ENCODE assay signal across 9 mouse cellular contexts in the genomic region with DNA sequence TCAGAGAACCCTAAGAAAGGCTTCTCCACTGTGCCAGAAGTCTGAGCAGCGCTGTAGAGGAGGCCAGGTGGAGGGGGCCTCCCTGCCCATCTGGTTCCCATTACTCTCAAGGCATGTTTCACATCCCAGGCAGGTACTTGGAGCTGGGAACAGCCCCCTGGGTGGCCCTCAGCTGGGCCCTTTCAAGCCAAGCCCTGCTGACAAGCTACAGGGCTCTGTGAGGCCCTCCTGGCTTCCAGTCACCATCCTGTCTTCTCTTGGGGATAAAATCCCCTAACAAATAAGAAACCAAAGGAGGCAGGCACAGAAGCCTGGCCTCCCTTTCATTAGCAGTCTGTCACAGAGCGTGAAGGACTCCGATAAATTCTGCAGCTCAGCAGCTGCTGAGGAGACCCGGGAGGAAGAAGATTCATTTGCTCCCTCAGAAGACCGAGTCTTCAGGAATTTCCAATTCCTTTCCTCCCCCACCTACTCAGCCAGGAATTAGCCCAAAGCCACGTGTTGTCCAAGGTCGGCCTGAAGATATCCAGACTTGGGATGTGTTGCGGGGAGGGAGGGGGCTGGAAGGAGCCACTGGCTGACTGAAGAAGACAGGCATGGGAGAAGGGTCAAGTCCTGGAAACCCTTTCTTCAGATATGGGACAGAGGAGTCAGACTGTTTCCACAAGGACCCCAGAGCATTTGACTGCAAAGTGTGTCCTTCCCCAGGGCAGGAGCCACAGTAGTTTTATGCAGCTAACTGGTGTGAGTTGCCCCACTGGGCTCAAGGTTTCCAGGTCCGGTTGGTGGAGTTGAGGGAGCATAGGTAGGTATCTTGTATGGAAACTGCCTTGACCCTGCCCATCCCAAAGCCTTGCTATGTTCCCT.
DNase-seq lines count a peak whose midpoint lies in the region; ATAC-seq and TF ChIP-seq lines count a peak whose summit lies in the region.
"Had no signal": no experiment of that assay in that cellular context is flagged by ENCODE, and none has a peak within 500 bp of the region (broad histone marks: within the 10 kb centered on the region; RNA-seq: fewer than 3 reads in every experiment).

No protein-coding gene starts in this region.

- no peak overlapping the region for H3K4me2 ChIP-seq in liver, embryonic 11.5 days
- H3K4me2 ChIP-seq in forebrain, embryonic 13.5 days: no peak overlapping the region
- H3K4me2 ChIP-seq in limb, embryonic 15.5 days: no peak overlapping the region
- H3K4me2 ChIP-seq in stomach, postnatal 0 days (replicated peaks; ENCODE audit: low read depth): no peak overlapping the region

- H3K4me1 ChIP-seq in liver, embryonic 11.5 days (replicated peaks; ENCODE audit: control insufficient read depth, insufficient read depth, low read length): peaks cover 2% of the 10 kb centered on the region; the same call in 1 of the 2 replicates
- peaks cover 54% of the 10 kb centered on the region for H3K4me1 ChIP-seq in forebrain, embryonic 13.5 days
- H3K4me1 ChIP-seq in limb, embryonic 15.5 days: peaks cover 26% of the 10 kb centered on the region
- H3K4me1 ChIP-seq in stomach, postnatal 0 days (replicated peaks; ENCODE audit: control insufficient read depth, insufficient read depth): peaks cover 5% of the 10 kb centered on the region

- no peak overlapping the region for H3K4me3 ChIP-seq in liver, embryonic 11.5 days (ENCODE audit: low read depth, low read length)
- H3K4me3 ChIP-seq in forebrain, embryonic 13.5 days: no peak overlapping the region
- no peak overlapping the region for H3K4me3 ChIP-seq in limb, embryonic 15.5 days
- no peak overlapping the region for H3K4me3 ChIP-seq in stomach, postnatal 0 days (ENCODE audit: low read depth, low read length)

- no peaks in the 10 kb centered on the region for H3K9me3 ChIP-seq in liver, embryonic 11.5 days (ENCODE audit: control insufficient read depth, low read length)
- no peaks in the 10 kb centered on the region for H3K9me3 ChIP-seq in forebrain, embryonic 13.5 days (replicated peaks)
- H3K9me3 ChIP-seq in limb, embryonic 15.5 days: no peaks in the 10 kb centered on the region
- no peaks in the 10 kb centered on the region for H3K9me3 ChIP-seq in stomach, postnatal 0 days (ENCODE audit: control insufficient read depth, low read length)

- H3K27me3 ChIP-seq in liver, embryonic 11.5 days (replicated peaks; ENCODE audit: control insufficient read depth, insufficient read depth, low read length): no peaks in the 10 kb centered on the region
- no peaks in the 10 kb centered on the region for H3K27me3 ChIP-seq in forebrain, embryonic 13.5 days
- peaks cover 23% of the 10 kb centered on the region for H3K27me3 ChIP-seq in limb, embryonic 15.5 days
- H3K27me3 ChIP-seq in stomach, postnatal 0 days (ENCODE audit: control insufficient read depth, insufficient read depth, low read length): no peaks in the 10 kb centered on the region

- no peak for ATAC-seq in liver, embryonic 11.5 days (replicated peaks; ENCODE audit: low FRiP score)
- ATAC-seq in forebrain, embryonic 13.5 days: 0 out of 2 replicates have a peak, but pooled peaks have one; percentile 13
- ATAC-seq in limb, embryonic 15.5 days (ENCODE audit: insufficient number of reproducible peaks, low FRiP score, low TSS enrichment, low read depth): peak; percentile 85
- ATAC-seq in stomach, postnatal 0 days (ENCODE audit: low FRiP score, low TSS enrichment): peak; percentile 58; the same call in 1 of the 2 replicates
- no peak for ATAC-seq in inflammation-experienced regulatory T-cells, adult 6 months

- H3K9ac ChIP-seq in liver, embryonic 11.5 days (ENCODE audit: low read depth, low read length): no peak overlapping the region
- no peak overlapping the region for H3K9ac ChIP-seq in forebrain, embryonic 13.5 days
- H3K9ac ChIP-seq in limb, embryonic 15.5 days: no peak overlapping the region
- no peak overlapping the region for H3K9ac ChIP-seq in stomach, postnatal 0 days (ENCODE audit: low read length)

- DNase-seq in liver: peak; percentile 26
- no peak for DNase-seq in liver, embryonic 11.5 days (ENCODE audit: low spot score)
- no peak for DNase-seq in stomach, postnatal 0 days (ENCODE audit: low spot score)
- no peak for DNase-seq in urinary bladder, postnatal 14 days (ENCODE audit: low spot score)
- no peak for DNase-seq in gastrocnemius, adult 18-20 months (ENCODE audit: low spot score)
- DNase-seq: gastrocnemius, postnatal 10 days had no signal

- 34% methylated on average over 9 of the region's 9 CpGs for WGBS in liver, embryonic 11.5 days
- WGBS in forebrain, embryonic 13.5 days: 28% methylated on average over 9 of the region's 9 CpGs
- WGBS in limb, embryonic 15.5 days: 14% methylated on average over 9 of the region's 9 CpGs
- WGBS in stomach, postnatal 0 days: 40% methylated on average over 9 of the region's 9 CpGs

- no peak overlapping the region for H3K27ac ChIP-seq in liver, embryonic 11.5 days (ENCODE audit: low read depth, low read length)
- H3K27ac ChIP-seq in forebrain, embryonic 13.5 days: peak overlapping the region; percentile 44
- peak overlapping the region; percentile 65 for H3K27ac ChIP-seq in limb, embryonic 15.5 days
- H3K27ac ChIP-seq in stomach, postnatal 0 days (replicated peaks): peak overlapping the region; percentile 45; the same call in 1 of the 2 replicates

- no peaks in the 10 kb centered on the region for H3K36me3 ChIP-seq in liver, embryonic 11.5 days (ENCODE audit: control insufficient read depth, insufficient read depth, low read length)
- H3K36me3 ChIP-seq in forebrain, embryonic 13.5 days (ENCODE audit: poor library complexity, severe bottlenecking): no peaks in the 10 kb centered on the region
- no peaks in the 10 kb centered on the region for H3K36me3 ChIP-seq in limb, embryonic 15.5 days
- no peaks in the 10 kb centered on the region for H3K36me3 ChIP-seq in stomach, postnatal 0 days (ENCODE audit: control insufficient read depth, insufficient read depth, low read length)

- no peak for TF ChIP-seq CTCF in stomach, postnatal 0 days (IDR thresholded peaks at IDR 0.05; ENCODE audit: low read depth)

- TF ChIP-seq EP300 in stomach, postnatal 0 days (optimal IDR thresholded peaks at IDR 0.05): no peak

Comparison
In these comparisons a context has a peak if more than half of its experiments do, and no peak if none do; other contexts are left out.
1. ATAC-seq: peak in forebrain, embryonic 13.5 days (single experiment), limb, embryonic 15.5 days (single experiment) and stomach, postnatal 0 days (single experiment); none in liver, embryonic 11.5 days (single experiment) and inflammation-experienced regulatory T-cells, adult 6 months (single experiment).